In the genomic region with DNA sequence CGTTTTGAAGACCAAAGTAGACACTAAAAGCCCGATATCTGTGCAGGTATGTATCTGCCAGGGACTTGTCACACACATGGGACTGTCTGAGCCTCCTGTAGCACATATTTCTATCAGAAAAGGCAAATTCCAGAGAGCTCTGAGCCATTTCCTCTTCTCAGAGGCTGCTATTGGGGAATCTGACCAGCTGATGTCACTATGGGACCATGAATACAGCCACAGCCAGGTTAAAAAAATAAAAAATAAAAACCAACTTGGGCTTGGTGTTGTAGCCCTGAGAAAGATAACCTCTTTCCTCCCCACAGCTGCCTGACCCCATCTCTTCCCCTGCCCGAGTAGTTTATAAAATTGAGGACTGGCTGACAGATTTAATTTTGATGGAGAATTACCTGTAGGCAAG, we compare ENCODE assay signal across 9 mouse cellular contexts. TPM values are rescaled to one million over a fixed set of nuclear protein-coding genes. Genes with fewer than 3 reads are reported as not detected.
A peak's percentile ranks its signal among the peaks of the same experiment; 100 is the strongest.
DNase-seq lines count a peak whose midpoint lies in the region; ATAC-seq and TF ChIP-seq lines count a peak whose summit lies in the region.
"Had no signal": no experiment of that assay in that cellular context is flagged by ENCODE, and none has a peak within 500 bp of the region (broad histone marks: within the 10 kb centered on the region; RNA-seq: fewer than 3 reads in every experiment).

No protein-coding gene starts in this region.

- H3K27me3 ChIP-seq in kidney, adult 2 months (replicated peaks; ENCODE audit: control insufficient read depth, insufficient read depth, low read length), result no peaks in the 10 kb centered on the region
- H3K27me3 ChIP-seq in kidney, embryonic 16.5 days (ENCODE audit: insufficient read depth, low read length), result no peaks in the 10 kb centered on the region
- H3K27me3 ChIP-seq: embryonic facial prominence, embryonic 15.5 days; megakaryocyte, embryonic 14.5 days had no signal

- H3K27ac ChIP-seq in kidney, adult 2 months (ENCODE audit: insufficient read depth, low read depth, low read length), result no peak overlapping the region
- no peak overlapping the region for H3K27ac ChIP-seq in kidney, embryonic 16.5 days (ENCODE audit: low read length)
- no peak overlapping the region for H3K27ac ChIP-seq in layer of hippocampus, adult 2 months
- H3K27ac ChIP-seq: embryonic facial prominence, embryonic 15.5 days had no signal

- no peaks in the 10 kb centered on the region for H3K9me3 ChIP-seq in kidney, embryonic 16.5 days (ENCODE audit: low read length)
- H3K9me3 ChIP-seq: embryonic facial prominence, embryonic 15.5 days; megakaryocyte, embryonic 14.5 days had no signal

- no peak overlapping the region for H3K9ac ChIP-seq in kidney, embryonic 16.5 days (replicated peaks; ENCODE audit: low read length)
- H3K9ac ChIP-seq: embryonic facial prominence, embryonic 15.5 days had no signal

- no peak for TF ChIP-seq POLR2A in kidney, adult 2 months (IDR thresholded peaks at IDR 0.05; ENCODE audit: low read depth, low read length)

- ATAC-seq in kidney, embryonic 16.5 days (ENCODE audit: low FRiP score, low TSS enrichment), result no peak
- ATAC-seq in monocyte, adult 5-6 weeks (replicated peaks; ENCODE audit: insufficient number of reproducible peaks, low FRiP score, low TSS enrichment, poor library complexity, severe bottlenecking), result no peak

- H3K36me3 ChIP-seq in kidney, adult 2 months (ENCODE audit: control insufficient read depth, insufficient read depth, low read length), result no peaks in the 10 kb centered on the region
- H3K36me3 ChIP-seq in kidney, embryonic 16.5 days (ENCODE audit: insufficient read depth, low read length), result no peaks in the 10 kb centered on the region
- H3K36me3 ChIP-seq: embryonic facial prominence, embryonic 15.5 days had no signal

- peak; percentile 35; the same call in 1 of the 2 replicates for TF ChIP-seq CTCF in kidney, adult 2 months (conservative IDR thresholded peaks at IDR 0.05; ENCODE audit: insufficient read depth, insufficient read length, low read depth, low read length)
- TF ChIP-seq CTCF in layer of hippocampus, adult 2 months (conservative IDR thresholded peaks at IDR 0.05), result peak; percentile 85

- no peak overlapping the region for H3K4me3 ChIP-seq in kidney, adult 2 months (ENCODE audit: insufficient read depth, low read depth, low read length)
- H3K4me3 ChIP-seq in kidney, embryonic 16.5 days (ENCODE audit: low read length), result no peak overlapping the region
- H3K4me3 ChIP-seq in layer of hippocampus, adult 2 months, result no peak overlapping the region
- H3K4me3 ChIP-seq: embryonic facial prominence, embryonic 15.5 days; megakaryocyte, embryonic 14.5 days had no signal

- 31% methylated on average over 3 of the region's 3 CpGs for WGBS in kidney, adult 2 months
- WGBS in kidney, embryonic 16.5 days, result 37% methylated on average over 3 of the region's 3 CpGs

- no peaks in the 10 kb centered on the region for H3K4me1 ChIP-seq in kidney, adult 2 months (ENCODE audit: control insufficient read depth, insufficient read depth, low read length)
- H3K4me1 ChIP-seq in kidney, embryonic 16.5 days (ENCODE audit: insufficient read depth, low read length), result no peaks in the 10 kb centered on the region
- H3K4me1 ChIP-seq: embryonic facial prominence, embryonic 15.5 days; megakaryocyte, embryonic 14.5 days had no signal

- peak; percentile 17 for DNase-seq in kidney, adult 2 months
- DNase-seq in NIH3T3 (ENCODE audit: low read depth), result peak; percentile 66
- peak; percentile 30 for DNase-seq in embryo, embryonic 10 days (ENCODE audit: low spot score)
- peak; percentile 16 to 51 for DNase-seq in layer of hippocampus, adult 2 months (ENCODE audit: low spot score in 2 of 2)
- DNase-seq in naive thymus-derived CD4-positive, alpha-beta T cell, adult 2 months (ENCODE audit: low read depth), result peak; percentile 2

- no peak overlapping the region for H3K4me2 ChIP-seq in kidney, embryonic 16.5 days (replicated peaks; ENCODE audit: low read depth, low read length)
- H3K4me2 ChIP-seq: embryonic facial prominence, embryonic 15.5 days had no signal

RNA-seq across cellular contexts. Expression of a gene that starts 31.2 kb away (rescaled TPM):
- 4.6 and 7.7 TPM in 2 replicates for polyA plus RNA-seq in kidney, adult 2 months (2012; rRNA removed)
- 54.1 and 55.3 TPM in 2 replicates for polyA plus RNA-seq in kidney, embryonic 16.5 days (2015; fragmentation: Nextera tagmentation; extraction: Ambion mirVana)
- 10 to 100 TPM; 30.0 to 30.6 TPM for total RNA-seq in layer of hippocampus, adult 2 months (2021)
- 15.5 to 26.9 TPM (median 25.9 TPM) in 3 replicates for total RNA-seq in monocyte, adult 5-6 weeks (2017)

RNA-seq across cellular contexts. Expression of a gene that starts 55.1 kb away (rescaled TPM):
- 7.6 and 7.8 TPM in 2 replicates for polyA plus RNA-seq in kidney, adult 2 months (2012; rRNA removed)
- polyA plus RNA-seq in kidney, embryonic 16.5 days (2015; fragmentation: Nextera tagmentation; extraction: Ambion mirVana), result 22.7 and 24.0 TPM in 2 replicates
- total RNA-seq in layer of hippocampus, adult 2 months (2021), result 10 to 100 TPM in 1 of 2 experiments, 1 to 10 TPM in 1; 9.0 to 11.8 TPM
- 8.1 to 11.9 TPM (median 10.2 TPM) in 3 replicates for total RNA-seq in monocyte, adult 5-6 weeks (2017)

Comparison
In these comparisons a context has a peak if more than half of its experiments do, and no peak if none do; other contexts are left out.
1. DNase-seq: peak in every context shown above with its lines; median percentile 66 in NIH3T3; 34 in layer of hippocampus, adult 2 months; 30 in embryo, embryonic 10 days; 17 in kidney, adult 2 months; 2 in naive thymus-derived CD4-positive, alpha-beta T cell, adult 2 months.